Mouse (Mus musculus): Measurements from ENCODE around the gene Rasgrp2. TPM values are rescaled to one million over a fixed set of nuclear protein-coding genes. Genes with fewer than 3 reads are reported as not detected.

Gene Rasgrp2
- polyA plus RNA-seq, 1 experiment = 8.4 TPM

DNA sequence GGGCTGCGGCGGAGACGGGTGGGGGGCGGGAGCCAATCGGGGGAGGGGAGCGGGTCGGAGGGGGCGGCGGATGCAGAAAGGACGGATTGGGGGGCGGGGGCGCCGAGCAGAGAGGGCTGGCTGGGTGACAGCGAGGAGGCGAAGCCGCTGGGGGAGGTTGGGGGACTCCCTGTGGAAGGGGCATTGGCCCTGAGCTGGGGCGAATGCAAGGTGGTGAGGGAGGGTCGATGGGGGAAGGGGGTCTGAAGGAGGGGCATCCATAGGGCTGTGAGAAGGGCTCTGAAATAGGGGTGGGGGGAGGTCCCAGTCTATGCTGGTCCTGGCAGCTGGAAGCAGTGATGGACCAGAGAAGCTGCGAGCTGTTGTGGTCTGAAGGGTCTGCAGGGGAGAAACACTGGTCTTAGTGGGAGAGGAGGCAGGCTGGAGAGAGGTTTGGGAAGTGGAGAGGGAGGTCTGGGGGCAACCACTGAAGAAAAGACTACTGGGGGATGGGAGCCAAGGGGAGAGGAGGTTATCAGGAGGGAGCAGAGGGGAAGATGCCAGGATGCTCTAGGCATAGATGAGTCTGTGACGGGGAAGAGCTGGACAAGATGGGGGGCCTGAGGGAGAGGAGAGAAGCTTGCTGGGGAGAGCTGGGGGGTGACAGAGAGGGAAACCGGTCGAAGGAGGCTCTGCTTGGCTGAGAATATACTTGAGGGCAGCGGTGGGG lies 20.0 kb downstream of the Rasgrp2 start:
- no peaks in the 10 kb centered on the region for H3K36me3 ChIP-seq (ENCODE audit: control insufficient read depth, insufficient read depth, low read length)
- H3K4me1 ChIP-seq (ENCODE audit: control insufficient read depth, insufficient read depth, low read length) = peaks cover 3% of the 10 kb centered on the region
- H3K4me3 ChIP-seq (ENCODE audit: control insufficient read depth, low read depth, low read length) = no peak overlapping the region
- H3K27me3 ChIP-seq (ENCODE audit: control insufficient read depth, insufficient read depth, low read length) = no peaks in the 10 kb centered on the region
- no peak overlapping the region for H3K27ac ChIP-seq (ENCODE audit: control insufficient read depth, insufficient read depth, low read depth, low read length)
- TF ChIP-seq CTCF (IDR thresholded peaks at IDR 0.05; ENCODE audit: control insufficient read depth, insufficient read depth, insufficient replicate concordance, low read depth, low read length) = no peak
- no peak for TF ChIP-seq POLR2A (IDR thresholded peaks at IDR 0.05; ENCODE audit: control insufficient read depth, low read depth, low read length)

DNA sequence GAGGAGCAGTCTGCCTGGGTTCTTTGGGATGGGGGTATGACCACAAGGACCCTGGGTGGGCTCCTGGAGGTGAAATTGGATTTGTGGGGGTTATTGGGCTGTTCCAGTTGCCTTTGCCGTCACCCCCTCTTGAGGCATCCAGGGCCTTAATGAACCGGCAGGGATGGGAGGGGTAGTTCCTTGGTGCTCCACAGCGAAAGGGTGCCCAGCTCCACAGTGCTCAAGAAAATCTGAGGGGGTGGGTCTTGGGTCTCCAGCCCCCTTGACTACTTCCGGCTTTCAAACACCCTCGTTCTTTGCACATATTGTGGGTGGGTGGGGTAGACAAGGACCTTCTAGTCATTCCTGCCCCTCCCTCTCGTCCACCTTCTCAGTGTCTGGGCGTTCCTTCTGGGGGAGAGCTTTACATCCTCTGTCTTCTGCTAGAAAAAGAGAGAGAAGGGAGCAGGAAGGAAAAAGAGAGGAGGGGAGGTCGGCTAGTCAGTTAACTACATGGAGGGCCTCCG lies 20.7 kb downstream of the Rasgrp2 start:
- Histone ChIP-seq H3K27me3 (ENCODE audit: control insufficient read depth, insufficient read depth, low read length) (no peaks in the 10 kb centered on the region), H3K27ac (ENCODE audit: control insufficient read depth, insufficient read depth, low read depth, low read length) (no peak overlapping the region), H3K4me3 (ENCODE audit: control insufficient read depth, low read depth, low read length) (no peak overlapping the region), H3K4me1 (ENCODE audit: control insufficient read depth, insufficient read depth, low read length) (peaks cover 3% of the 10 kb centered on the region), H3K36me3 (ENCODE audit: control insufficient read depth, insufficient read depth, low read length) (no peaks in the 10 kb centered on the region)
- TF ChIP-seq POLR2A (IDR thresholded peaks at IDR 0.05; ENCODE audit: control insufficient read depth, low read depth, low read length) (no peak), CTCF (IDR thresholded peaks at IDR 0.05; ENCODE audit: control insufficient read depth, insufficient read depth, insufficient replicate concordance, low read depth, low read length) (no peak)

DNA sequence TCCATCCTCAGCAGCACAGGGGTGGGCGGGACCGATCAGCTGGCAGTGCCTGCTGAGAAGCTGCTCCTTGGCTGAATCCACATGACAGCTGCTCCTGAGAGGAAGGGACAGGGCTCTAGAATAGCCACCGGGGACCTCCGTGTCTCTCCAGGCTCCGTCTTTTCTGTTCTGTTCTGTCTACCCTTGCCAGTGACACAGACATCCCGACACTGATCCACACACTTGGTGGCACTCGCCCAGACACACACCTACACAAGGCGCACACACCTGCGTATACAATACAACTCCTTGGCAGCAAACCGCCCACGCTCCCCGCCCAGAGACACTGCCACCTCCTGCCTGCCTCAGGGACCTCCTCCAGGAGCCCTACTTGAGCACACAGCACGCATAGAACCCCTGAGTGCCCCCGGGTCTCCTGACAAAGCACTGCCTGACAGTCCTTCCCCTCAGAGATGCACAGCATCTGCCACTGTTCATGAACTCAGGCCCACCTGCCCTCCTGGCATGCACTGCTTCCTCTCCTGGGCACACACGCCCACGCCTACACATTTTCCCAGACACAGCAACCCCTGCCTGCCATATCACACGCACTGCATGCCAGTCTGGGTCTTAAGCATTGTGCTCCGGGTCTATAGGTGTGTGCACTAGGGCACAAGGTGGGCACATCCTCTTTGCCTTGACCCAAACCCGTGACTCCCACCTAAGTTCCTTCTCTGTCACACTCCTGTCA lies 21.5 kb downstream of the Rasgrp2 start:
- no peak for TF ChIP-seq POLR2A (IDR thresholded peaks at IDR 0.05; ENCODE audit: control insufficient read depth, low read depth, low read length)
- TF ChIP-seq CTCF (IDR thresholded peaks at IDR 0.05; ENCODE audit: control insufficient read depth, insufficient read depth, insufficient replicate concordance, low read depth, low read length) = no peak
- H3K27ac ChIP-seq (ENCODE audit: control insufficient read depth, insufficient read depth, low read depth, low read length) = no peak overlapping the region
- H3K27me3 ChIP-seq (ENCODE audit: control insufficient read depth, insufficient read depth, low read length) = no peaks in the 10 kb centered on the region
- H3K4me1 ChIP-seq (ENCODE audit: control insufficient read depth, insufficient read depth, low read length) = peaks cover 3% of the 10 kb centered on the region
- no peak overlapping the region for H3K4me3 ChIP-seq (ENCODE audit: control insufficient read depth, low read depth, low read length)
- no peaks in the 10 kb centered on the region for H3K36me3 ChIP-seq (ENCODE audit: control insufficient read depth, insufficient read depth, low read length)

DNA sequence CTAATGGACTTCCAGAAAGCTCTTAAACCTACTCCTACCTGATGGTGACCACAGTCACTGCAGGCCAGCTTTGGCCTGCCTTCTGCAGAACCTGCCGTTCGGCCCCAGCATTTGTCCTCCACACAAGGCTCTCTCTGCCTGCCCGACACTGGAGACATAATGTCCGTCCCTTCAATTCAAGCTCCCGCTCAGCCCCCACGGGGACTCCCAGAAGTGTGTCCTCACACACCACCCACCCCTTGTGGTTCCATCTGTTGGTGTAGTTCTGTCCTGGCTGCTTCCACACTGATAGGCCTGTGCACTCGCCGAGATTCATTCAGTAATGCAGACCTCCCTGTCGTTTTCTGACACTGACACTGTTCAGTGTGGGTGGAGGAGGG lies 22.1 kb downstream of the Rasgrp2 start:
- Histone ChIP-seq H3K4me1 (ENCODE audit: control insufficient read depth, insufficient read depth, low read length) (peaks cover 3% of the 10 kb centered on the region), H3K27me3 (ENCODE audit: control insufficient read depth, insufficient read depth, low read length) (no peaks in the 10 kb centered on the region), H3K4me3 (ENCODE audit: control insufficient read depth, low read depth, low read length) (no peak overlapping the region), H3K36me3 (ENCODE audit: control insufficient read depth, insufficient read depth, low read length) (no peaks in the 10 kb centered on the region), H3K27ac (ENCODE audit: control insufficient read depth, insufficient read depth, low read depth, low read length) (no peak overlapping the region)
- TF ChIP-seq CTCF (IDR thresholded peaks at IDR 0.05; ENCODE audit: control insufficient read depth, insufficient read depth, insufficient replicate concordance, low read depth, low read length) (no peak), POLR2A (IDR thresholded peaks at IDR 0.05; ENCODE audit: control insufficient read depth, low read depth, low read length) (no peak)

DNA sequence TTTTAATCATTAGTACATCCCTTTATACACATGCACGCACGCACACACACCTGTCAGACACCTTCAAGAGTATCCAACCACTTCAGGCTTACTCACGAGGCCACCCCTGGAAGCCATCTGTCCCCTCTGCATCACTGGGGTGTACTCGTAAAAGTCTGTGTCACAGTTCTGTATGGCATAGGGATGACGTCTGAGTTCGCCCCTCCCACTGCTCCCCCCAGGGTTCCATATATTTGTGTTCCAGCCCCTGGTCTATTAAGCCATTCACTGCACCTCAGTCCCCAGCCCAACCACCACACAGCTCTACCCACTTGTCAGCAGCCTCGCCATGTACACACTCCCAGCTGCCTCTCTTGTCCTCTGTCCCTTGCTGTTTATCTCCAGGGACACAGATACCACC lies 22.9 kb downstream of the Rasgrp2 start:
- H3K4me1 ChIP-seq (ENCODE audit: control insufficient read depth, insufficient read depth, low read length) = peaks cover 3% of the 10 kb centered on the region

DNA sequence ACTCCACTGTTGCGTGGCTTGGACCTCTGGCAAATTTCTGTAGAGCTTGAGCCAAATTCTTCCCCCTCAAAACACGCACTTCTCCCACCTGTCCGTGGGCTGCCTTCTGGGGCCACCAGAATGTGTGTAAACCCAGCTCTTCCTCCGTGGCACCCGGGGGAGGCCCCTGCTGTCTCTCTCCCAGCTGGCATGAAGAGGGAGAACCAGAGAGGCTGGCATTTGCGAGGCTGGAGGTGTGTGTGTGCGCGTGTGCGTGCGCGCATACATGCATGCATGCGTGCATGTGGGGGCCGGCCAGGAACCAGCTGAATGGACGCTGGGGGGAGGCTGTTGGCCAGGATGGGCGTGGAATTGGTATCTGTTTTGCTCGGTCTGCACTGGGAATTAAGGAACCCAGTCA lies 24.1 kb downstream of the Rasgrp2 start:
- H3K4me1 ChIP-seq (ENCODE audit: control insufficient read depth, insufficient read depth, low read length) = peaks cover 7% of the 10 kb centered on the region
- no peak overlapping the region for H3K4me3 ChIP-seq (ENCODE audit: control insufficient read depth, low read depth, low read length)
- H3K36me3 ChIP-seq (ENCODE audit: control insufficient read depth, insufficient read depth, low read length) = no peaks in the 10 kb centered on the region
- H3K27me3 ChIP-seq (ENCODE audit: control insufficient read depth, insufficient read depth, low read length) = no peaks in the 10 kb centered on the region
- no peak overlapping the region for H3K27ac ChIP-seq (ENCODE audit: control insufficient read depth, insufficient read depth, low read depth, low read length)
- no peak for TF ChIP-seq CTCF (IDR thresholded peaks at IDR 0.05; ENCODE audit: control insufficient read depth, insufficient read depth, insufficient replicate concordance, low read depth, low read length)
- no peak for TF ChIP-seq POLR2A (IDR thresholded peaks at IDR 0.05; ENCODE audit: control insufficient read depth, low read depth, low read length)

More for the DNA sequence above, 22.9 kb downstream of the Rasgrp2 start:
- TF ChIP-seq POLR2A (IDR thresholded peaks at IDR 0.05; ENCODE audit: control insufficient read depth, low read depth, low read length) (no peak), CTCF (IDR thresholded peaks at IDR 0.05; ENCODE audit: control insufficient read depth, insufficient read depth, insufficient replicate concordance, low read depth, low read length) (no peak)
- H3K27ac ChIP-seq (ENCODE audit: control insufficient read depth, insufficient read depth, low read depth, low read length) = no peak overlapping the region
- no peak overlapping the region for H3K4me3 ChIP-seq (ENCODE audit: control insufficient read depth, low read depth, low read length)
- no peaks in the 10 kb centered on the region for H3K36me3 ChIP-seq (ENCODE audit: control insufficient read depth, insufficient read depth, low read length)
- H3K27me3 ChIP-seq (ENCODE audit: control insufficient read depth, insufficient read depth, low read length) = no peaks in the 10 kb centered on the region

DNA sequence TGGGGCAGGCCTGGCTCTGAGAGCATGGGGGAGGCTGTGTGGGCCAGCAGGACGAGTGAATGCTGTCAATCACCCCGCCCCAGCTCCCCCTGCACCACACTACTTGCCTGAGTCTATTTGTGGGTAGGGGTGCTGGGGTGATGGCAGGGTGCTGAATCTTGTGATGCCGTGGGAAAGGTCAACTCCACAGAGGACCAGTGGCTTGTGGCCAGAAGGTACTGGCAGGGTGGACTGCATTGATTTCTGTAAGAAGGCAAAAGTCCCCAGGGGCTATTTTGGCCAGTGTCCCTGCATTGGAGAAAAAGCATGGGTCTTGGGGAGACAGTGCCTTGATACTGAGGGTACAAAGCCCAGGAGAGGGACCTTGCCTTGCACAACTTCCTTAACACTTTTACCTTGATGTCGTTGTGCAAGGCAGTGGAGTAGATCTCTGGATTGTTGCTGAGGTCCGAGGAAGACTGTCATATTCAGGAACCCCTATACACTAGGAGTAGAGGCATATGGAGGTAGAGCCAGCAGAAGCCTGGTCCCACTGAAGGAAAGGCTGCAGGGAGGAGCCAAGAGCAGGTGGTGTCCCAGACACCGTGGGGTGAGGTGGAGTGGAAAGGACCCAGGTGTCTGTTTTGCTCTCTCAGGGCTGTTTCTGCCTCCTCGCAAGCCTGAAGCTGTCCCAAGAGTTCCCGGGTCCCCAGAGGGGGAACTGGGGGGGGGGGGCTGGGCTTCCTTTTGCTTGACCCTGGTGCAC lies 25.2 kb downstream of the Rasgrp2 start:
- Histone ChIP-seq H3K36me3 (ENCODE audit: control insufficient read depth, insufficient read depth, low read length) (no peaks in the 10 kb centered on the region), H3K27ac (ENCODE audit: control insufficient read depth, insufficient read depth, low read depth, low read length) (no peak overlapping the region), H3K4me1 (ENCODE audit: control insufficient read depth, insufficient read depth, low read length) (peaks cover 15% of the 10 kb centered on the region), H3K4me3 (ENCODE audit: control insufficient read depth, low read depth, low read length) (no peak overlapping the region), H3K27me3 (ENCODE audit: control insufficient read depth, insufficient read depth, low read length) (no peaks in the 10 kb centered on the region)
- TF ChIP-seq POLR2A (IDR thresholded peaks at IDR 0.05; ENCODE audit: control insufficient read depth, low read depth, low read length) (no peak), CTCF (IDR thresholded peaks at IDR 0.05; ENCODE audit: control insufficient read depth, insufficient read depth, insufficient replicate concordance, low read depth, low read length) (no peak)
